Mouse (Mus musculus) hindbrain, embryonic 11.5 days (tissue): ENCODE data around the gene Gm2310. TPM values are rescaled to one million over a fixed set of nuclear protein-coding genes. Genes with fewer than 3 reads are reported as not detected.

Source experiments
- ATAC-seq: fragments of 200-750 bp; cut with Nextera tagmentation; 2 replicates; pipeline ENCODE4 v1.8.0; 2017; ENCODE audit warnings: mild to moderate bottlenecking, moderate TSS enrichment, moderate library complexity; ENCODE audit not compliant: low FRiP score
- DNase-seq: peaks from one replicate; pipeline ENCODE4 v3.0.0-alpha.2; 2015; ENCODE audit warnings: low spot score
- H3K27ac ChIP-seq: fragments of 300-500 bp; sonication (generic); 2 replicates; pipeline ENCODE4 v1.5.1; 2014; ENCODE audit warnings: mild to moderate bottlenecking, low read depth, low read length
- H3K27me3 ChIP-seq: fragments of 300-500 bp; sonication (generic); 2 replicates; pipeline ENCODE4 v1.6.1; 2014; ENCODE audit warnings: mild to moderate bottlenecking, low read length, moderate library complexity, mixed read lengths; ENCODE audit not compliant: control insufficient read depth, insufficient read depth
- H3K36me3 ChIP-seq: fragments of 300-500 bp; sonication (generic); 2 replicates; pipeline ENCODE4 v1.6.1; 2014; ENCODE audit warnings: mild to moderate bottlenecking, low read length, moderate library complexity, mixed read lengths; ENCODE audit not compliant: control insufficient read depth, insufficient read depth
- H3K4me1 ChIP-seq: fragments of 300-500 bp; sonication (generic); replicated peaks from 2 replicates; pipeline ENCODE4 v1.6.1; 2014; ENCODE audit warnings: low read length, mixed read lengths; ENCODE audit not compliant: control insufficient read depth, insufficient read depth
- H3K4me2 ChIP-seq: fragments of 300-500 bp; sonication (generic); replicated peaks from 2 replicates; pipeline ENCODE4 v1.6.1; 2014; ENCODE audit warnings: mild to moderate bottlenecking, low read depth, low read length
- H3K4me3 ChIP-seq: fragments of 300-500 bp; sonication (generic); 2 replicates; pipeline ENCODE4 v1.5.1; 2014; ENCODE audit warnings: low read depth, low read length
- H3K9ac ChIP-seq: fragments of 300-500 bp; sonication (generic); 2 replicates; pipeline ENCODE4 v1.6.1; 2014; ENCODE audit warnings: low read depth, low read length
- H3K9me3 ChIP-seq: fragments of 300-500 bp; sonication (generic); 2 replicates; pipeline ENCODE4 v1.6.1; 2016; ENCODE audit warnings: low read length; ENCODE audit not compliant: control insufficient read depth
- WGBS: fragments of 180-500 bp; shearing (Covaris S2); extraction: QIAGEN DNeasy Blood & Tissue Kit; methylation state at CpG from one replicate; pipeline ENCODE4 v1.1.7; 2014; 5-methylcytosine and 5-hydroxymethylcytosine counted together
- polyA plus RNA-seq: library from polyadenylated mRNA; unstranded; fragments of >200 nt; fragmentation: Nextera tagmentation; extraction: Ambion mirVana; gene quantifications from 2 replicates; pipeline ENCODE4 v1.2.1, GENCODE M21; 2014

Gm2310 gene
- polyA plus RNA-seq, 1 experiment from 2014 or later = not detected

DNA sequence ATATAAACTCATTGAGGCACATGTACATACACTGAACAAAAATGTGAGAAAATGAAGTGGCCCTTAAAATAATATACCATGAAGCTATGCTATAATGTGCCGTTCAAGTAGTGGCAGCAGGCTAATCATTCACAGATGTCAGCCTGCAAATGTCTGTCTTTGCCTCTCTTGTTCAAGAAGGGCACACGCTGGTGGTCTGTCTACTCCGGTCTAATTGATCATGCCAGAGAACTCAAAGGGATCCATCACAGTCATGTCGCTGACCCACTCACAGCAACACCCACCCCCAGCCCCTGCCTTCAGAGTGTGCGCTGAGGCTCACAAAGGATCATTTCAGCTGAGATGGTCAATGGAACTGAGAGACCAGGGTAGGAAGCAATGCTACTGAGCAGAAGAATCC, 6.8 kb downstream of the Gm2310 start:
- Histone ChIP-seq H3K36me3 (no peaks in the 10 kb centered on the region), H3K27me3 (no peaks in the 10 kb centered on the region), H3K4me3 (no peak overlapping the region), H3K9ac (no peak overlapping the region), H3K4me1 (no peaks in the 10 kb centered on the region; the same call in 1 of the 2 replicates), H3K4me2 (no peak overlapping the region), H3K9me3 (no peaks in the 10 kb centered on the region), H3K27ac (no peak overlapping the region)
- 16% methylated on average over 5 of the region's 5 CpGs for WGBS
- ATAC-seq = peak; percentile 80
- peak; percentile 42 for DNase-seq

DNA sequence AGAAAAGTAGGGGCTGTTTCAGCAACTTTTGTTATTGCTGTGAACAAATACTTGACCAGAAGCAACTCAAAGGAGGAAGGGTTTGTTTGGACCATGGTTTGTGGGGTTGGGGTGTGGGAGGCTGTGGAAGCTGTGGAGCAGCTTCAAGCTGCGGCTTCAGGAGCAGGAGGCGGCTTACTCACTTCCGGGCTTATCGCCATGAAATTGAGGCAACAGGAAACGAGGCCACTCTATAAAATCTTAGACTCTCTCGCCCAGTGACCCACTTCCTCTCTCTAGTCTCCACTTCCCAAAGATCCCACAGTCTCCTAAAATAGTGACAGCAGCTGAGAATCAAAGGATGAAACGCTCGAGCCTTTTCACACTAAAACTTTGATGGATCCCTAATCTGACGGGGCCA, 7.9 kb downstream of the Gm2310 start:
- Histone ChIP-seq H3K4me1 (no peaks in the 10 kb centered on the region; the same call in 1 of the 2 replicates), H3K36me3 (no peaks in the 10 kb centered on the region), H3K27me3 (no peaks in the 10 kb centered on the region), H3K9ac (no peak overlapping the region), H3K9me3 (no peaks in the 10 kb centered on the region), H3K27ac (no peak overlapping the region), H3K4me2 (no peak overlapping the region), H3K4me3 (no peak overlapping the region)
- no peak for ATAC-seq
- DNase-seq = no peak
- 72% methylated on average over 9 of the region's 9 CpGs for WGBS

GRCm38 (mm10) chr15:8502431-8502830, 17.3 kb downstream of the Gm2310 start:
- ATAC-seq (no peak), DNase-seq (no peak)
- no peaks in the 10 kb centered on the region for H3K4me1 ChIP-seq
- H3K36me3 ChIP-seq = no peaks in the 10 kb centered on the region
- no peak overlapping the region for H3K9ac ChIP-seq
- WGBS = 90% methylated on average over 2 of the region's 2 CpGs
- H3K4me2 ChIP-seq = no peak overlapping the region
- H3K4me3 ChIP-seq = no peak overlapping the region
- H3K27me3 ChIP-seq = no peaks in the 10 kb centered on the region
- H3K9me3 ChIP-seq = no peaks in the 10 kb centered on the region
- H3K27ac ChIP-seq = no peak overlapping the region

GRCm38 (mm10) chr15:8485261-8485660, 34.5 kb downstream of the Gm2310 start:
- DNase-seq = no peak
- no peak overlapping the region for H3K9ac ChIP-seq
- H3K9me3 ChIP-seq = no peaks in the 10 kb centered on the region
- ATAC-seq = no peak
- no peak overlapping the region for H3K27ac ChIP-seq
- no peaks in the 10 kb centered on the region for H3K4me1 ChIP-seq
- no peak overlapping the region for H3K4me3 ChIP-seq
- H3K27me3 ChIP-seq = no peaks in the 10 kb centered on the region
- H3K36me3 ChIP-seq = no peaks in the 10 kb centered on the region
- H3K4me2 ChIP-seq = no peak overlapping the region
- WGBS = 91% methylated on average over 6 of the region's 6 CpGs

- Histone ChIP-seq H3K27me3 (no peaks in the 10 kb centered on the region), H3K9ac (no peak overlapping the region), H3K4me3 (no peak overlapping the region), H3K4me2 (no peak overlapping the region), H3K36me3 (no peaks in the 10 kb centered on the region), H3K4me1 (no peaks in the 10 kb centered on the region), H3K27ac (no peak overlapping the region), H3K9me3 (no peaks in the 10 kb centered on the region)
- 69% methylated on average over 4 of the region's 4 CpGs for WGBS
- DNase-seq = no peak
- no peak for ATAC-seq
These were observed 50.7 kb downstream of the Gm2310 start for GRCm38 (mm10) chr15:8469006-8469575.

Other genes starting within 250 kb of the Gm2310 start
- gene Nipbl, start 75.5 kb downstream of the Gm2310 start, polyA plus RNA-seq = 25.8 and 30.1 TPM in 2 replicates
- gene Slc1a3, start 190.8 kb upstream of the Gm2310 start, polyA plus RNA-seq = 41.8 and 50.2 TPM in 2 replicates